Mouse (Mus musculus): ENCODE results near the gene Foxp1.

GRCm38 (mm10) chr6:99520676-99521037 lies 1.9 kb downstream of the Foxp1 start:
- no peak for TF ChIP-seq POLR2AphosphoS2 (IDR thresholded peaks at IDR 0.05; ENCODE audit: low read length)
- TF ChIP-seq USF1 (IDR thresholded peaks at IDR 0.05; ENCODE audit: low read depth, low read length), result no peak
- TF ChIP-seq HCFC1 (IDR thresholded peaks at IDR 0.05; ENCODE audit: low read depth, low read length), result no peak
- TF ChIP-seq POLR2A (IDR thresholded peaks at IDR 0.05; ENCODE audit: control insufficient read depth in 1 of 2, insufficient read depth in 1 of 2, low read depth in 1 of 2, low read length in 2 of 2, poor library complexity in 1 of 2), result 0 out of 4 replicates have a peak, but pooled peaks of 1 of the 2 experiments have one; percentile 18
- TF ChIP-seq JUND (IDR thresholded peaks at IDR 0.05; ENCODE audit: low read depth, low read length), result no peak
- TF ChIP-seq BHLHE40 (IDR thresholded peaks at IDR 0.05; ENCODE audit: borderline replicate concordance, low read depth, low read length), result no peak
- no peak for TF ChIP-seq ZMIZ1 (IDR thresholded peaks at IDR 0.05; ENCODE audit: low read depth, low read length)
- no peak for TF ChIP-seq GATA1 (IDR thresholded peaks at IDR 0.05; ENCODE audit: low read depth, low read length)
- no peak for TF ChIP-seq CHD2 (IDR thresholded peaks at IDR 0.05; ENCODE audit: low read length)

All from MEL (cell line).